Mouse (Mus musculus) E14TG2a.4 (cell line): ENCODE measurements around the gene Scaf1.

Experiments used
- CTCF ChIP-seq: conservative IDR thresholded peaks from 2 replicates; pipeline ENCODE4 v1.5.1; 2014; ENCODE audit warnings: low read length
- NANOG ChIP-seq: IDR thresholded peaks from 2 replicates; pipeline ENCODE4 v1.6.1; 2014; ENCODE audit warnings: borderline replicate concordance, low read length, mixed read lengths
- POU5F1 ChIP-seq: IDR thresholded peaks from 2 replicates; pipeline ENCODE4 v1.6.1; 2014; ENCODE audit warnings: low read length, borderline replicate concordance

GRCm38 (mm10) chr7:45019031-45019571, 2.9 kb upstream of the Scaf1 start:
- TF ChIP-seq CTCF = no peak
- TF ChIP-seq POU5F1 = no peak
- TF ChIP-seq NANOG = no peak
